Mouse (Mus musculus): ENCODE data around the gene Gm11639. TPM values are rescaled to one million over a fixed set of nuclear protein-coding genes. Genes with fewer than 3 reads are reported as not detected.

Gm11639 gene
- polyA plus RNA-seq, 1 experiment from 2014 or later = 0.60 TPM

GRCm38 (mm10) chr11:105159673-105160360 lies 474.3 kb downstream of the Gm11639 start:
- no peak overlapping the region for H3K27ac ChIP-seq (replicated peaks)
- H3K4me3 ChIP-seq = no peak overlapping the region
- no peaks in the 10 kb centered on the region for H3K4me1 ChIP-seq (replicated peaks)
- no peaks in the 10 kb centered on the region for H3K27me3 ChIP-seq
- H3K9me3 ChIP-seq = 0 out of 2 replicates have a peak, but pooled peaks cover 4% of the 10 kb centered on the region
- H3K9ac ChIP-seq = no peak overlapping the region
- 66% methylated on average over 6 of the region's 6 CpGs for WGBS
- H3K36me3 ChIP-seq = no peaks in the 10 kb centered on the region
- no peak overlapping the region for H3K4me2 ChIP-seq
- no peak for ATAC-seq (ENCODE audit: low FRiP score, low read depth)

GRCm38 (mm10) chr11:105161411-105161810 lies 475.9 kb downstream of the Gm11639 start:
- ATAC-seq (ENCODE audit: low FRiP score, low read depth) = no peak
- WGBS = 98% methylated on average over 2 of the region's 2 CpGs

GRCm38 (mm10) chr11:105164516-105165510 lies 479.3 kb downstream of the Gm11639 start:
- H3K9me3 ChIP-seq = 0 out of 2 replicates have a peak, but pooled peaks cover 5% of the 10 kb centered on the region
- H3K4me1 ChIP-seq (replicated peaks) = no peaks in the 10 kb centered on the region
- ATAC-seq (ENCODE audit: low FRiP score, low read depth) = no peak
- no peak overlapping the region for H3K4me2 ChIP-seq
- 83% methylated on average over 69 of the region's 69 CpGs for WGBS
- no peaks in the 10 kb centered on the region for H3K36me3 ChIP-seq
- H3K27me3 ChIP-seq = no peaks in the 10 kb centered on the region
- no peak overlapping the region for H3K27ac ChIP-seq (replicated peaks)
- H3K9ac ChIP-seq = no peak overlapping the region
- no peak overlapping the region for H3K4me3 ChIP-seq

More at GRCm38 (mm10) chr11:105161411-105161810, 475.9 kb downstream of the Gm11639 start:
- Histone ChIP-seq H3K27ac (replicated peaks) (no peak overlapping the region), H3K9me3 (0 out of 2 replicates have a peak, but pooled peaks cover 5% of the 10 kb centered on the region), H3K36me3 (no peaks in the 10 kb centered on the region), H3K27me3 (no peaks in the 10 kb centered on the region), H3K4me2 (no peak overlapping the region), H3K4me1 (replicated peaks) (no peaks in the 10 kb centered on the region), H3K4me3 (no peak overlapping the region), H3K9ac (no peak overlapping the region)

- no peaks in the 10 kb centered on the region for H3K27me3 ChIP-seq
- 0 out of 2 replicates have a peak, but pooled peaks cover 5% of the 10 kb centered on the region for H3K9me3 ChIP-seq
- no peak overlapping the region for H3K4me3 ChIP-seq
- no peaks in the 10 kb centered on the region for H3K36me3 ChIP-seq
- H3K4me1 ChIP-seq (replicated peaks) = no peaks in the 10 kb centered on the region
- WGBS = 89% methylated on average over 10 of the region's 10 CpGs
- H3K27ac ChIP-seq (replicated peaks) = no peak overlapping the region
- no peak overlapping the region for H3K9ac ChIP-seq
- ATAC-seq (ENCODE audit: low FRiP score, low read depth) = no peak
- no peak overlapping the region for H3K4me2 ChIP-seq
Measured at GRCm38 (mm10) chr11:105166780-105167179, 481.3 kb downstream of the Gm11639 start.

Other genes with a start within 250 kb of the Gm11639 start
- gene Kansl1, start 216.8 kb upstream of the Gm11639 start, polyA plus RNA-seq (2015; fragmentation: Nextera tagmentation; extraction: Ambion mirVana) = 26.0 and 29.0 TPM in 2 replicates
- gene Cdc27, start 135.1 kb upstream of the Gm11639 start, polyA plus RNA-seq (2015; fragmentation: Nextera tagmentation; extraction: Ambion mirVana) = 34.2 and 39.9 TPM in 2 replicates
- 2.8 and 5.1 TPM in 2 replicates for gene Myl4, start 135.0 kb upstream of the Gm11639 start, polyA plus RNA-seq (2015; fragmentation: Nextera tagmentation; extraction: Ambion mirVana)
- 1.5 and 1.7 TPM in 2 replicates for gene Itgb3, start 77.7 kb upstream of the Gm11639 start, polyA plus RNA-seq (2015; fragmentation: Nextera tagmentation; extraction: Ambion mirVana)

All from hindbrain, embryonic 15.5 days (tissue).